Mouse (Mus musculus) kidney, postnatal 4 days (tissue): ENCODE measurements around the gene Pglyrp1.
A peak's percentile ranks its signal among the peaks of the same experiment; 100 is the strongest.
"Not testable (repeated sequence)": the region's sequence is repeated elsewhere in the genome, so short reads cannot be mapped to it uniquely, and the experiment has no call there.

Experiments
- DNase-seq, 2 experiments: peaks; one replicate each; pipeline ENCODE4 v3.0.0; 2021; ENCODE audit warnings: mixed read lengths in 2 of 2

The Pglyrp1 gene

GRCm38 (mm10) chr7:18871031-18871430 is at the start of gene Pglyrp1:
Gene Pglyrp1, plus strand, starts transcription at chr7:18871331.
- DNase-seq: not testable (repeated sequence)

GRCm38 (mm10) chr7:18821507-18821906 is 49.6 kb upstream of the Pglyrp1 start, which contains the start of gene Psg17:
Gene Psg17, minus strand, starts transcription at chr7:18821607.
- no peak for DNase-seq

DNA sequence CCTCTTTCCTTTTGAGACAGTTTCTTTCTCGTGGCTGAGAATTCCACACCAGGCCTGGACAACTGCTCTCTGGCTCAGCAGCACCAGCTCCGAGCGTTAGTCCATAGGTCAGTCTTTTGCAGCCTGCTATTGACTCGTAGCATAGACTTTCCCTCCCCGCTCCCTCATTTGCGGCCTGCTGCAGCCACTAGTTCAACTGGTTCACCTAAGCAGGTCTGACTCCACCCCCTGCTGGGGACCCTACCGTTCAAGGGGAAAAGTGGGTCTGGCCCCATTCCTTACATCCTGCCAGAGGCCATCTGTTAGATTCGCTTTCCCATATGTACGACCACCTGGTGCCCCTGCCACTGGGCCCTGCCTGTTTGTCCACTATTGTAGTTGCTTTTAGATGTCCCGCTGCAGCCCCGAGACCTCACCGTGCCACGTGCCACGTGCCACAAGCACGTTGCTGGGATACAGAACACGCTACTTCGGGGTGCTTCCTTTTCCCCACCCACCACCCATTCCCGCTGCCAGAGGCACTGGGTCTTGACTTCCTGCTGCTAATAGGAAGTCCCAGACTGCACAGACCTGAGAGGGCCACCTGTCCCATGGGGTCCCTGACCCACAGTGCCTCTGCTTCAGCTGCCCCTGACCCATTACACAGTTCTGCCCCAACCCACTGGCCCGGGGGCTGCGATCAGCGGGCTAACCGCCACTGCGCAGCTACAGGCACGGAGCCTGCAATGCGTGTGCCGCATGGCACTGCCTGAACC is 43.2 kb upstream of the Pglyrp1 start:
- DNase-seq: no peak

- DNase-seq: peak in 1 of 2 experiments; percentile 16
Measured at GRCm38 (mm10) chr7:18828592-18828991, 42.5 kb upstream of the Pglyrp1 start.

GRCm38 (mm10) chr7:18829545-18829944 is 41.6 kb upstream of the Pglyrp1 start:
- DNase-seq: no peak

GRCm38 (mm10) chr7:18832298-18832697 is 38.8 kb upstream of the Pglyrp1 start:
- peak; percentile 28 to 30 for DNase-seq

GRCm38 (mm10) chr7:18839865-18840264 is 31.3 kb upstream of the Pglyrp1 start, which contains the start of gene Mill2:
Gene Mill2, plus strand, starts transcription at chr7:18839966.
- DNase-seq: peak in 1 of 2 experiments; percentile 34

- peak; percentile 68 to 79 for DNase-seq
Measured at GRCm38 (mm10) chr7:18840386-18841173, 30.6 kb upstream of the Pglyrp1 start.

GRCm38 (mm10) chr7:18841174-18841567 is 30.0 kb upstream of the Pglyrp1 start:
- DNase-seq: no peak

DNA sequence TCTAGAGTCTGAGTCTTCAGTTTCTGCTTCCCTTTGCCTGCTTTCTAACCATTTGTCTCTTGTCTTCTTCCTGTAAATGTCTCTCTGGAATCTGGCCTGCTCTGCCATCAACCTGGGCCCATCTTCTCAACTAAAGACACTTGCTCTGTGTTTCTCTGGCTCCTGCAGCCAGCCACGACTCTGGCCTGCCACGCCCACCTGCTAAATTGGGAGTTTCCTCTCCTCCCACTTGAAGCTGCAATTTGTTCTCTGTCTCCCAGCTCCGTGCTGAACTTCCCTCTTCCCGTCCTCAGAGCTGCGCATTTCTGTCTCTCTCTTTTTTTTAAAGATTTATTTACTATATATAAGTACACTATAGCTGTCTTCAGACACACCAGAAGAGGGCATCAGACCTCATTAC is 26.3 kb upstream of the Pglyrp1 start:
- peak in 1 of 2 experiments; percentile 24 for DNase-seq

GRCm38 (mm10) chr7:18848395-18848794 is 22.7 kb upstream of the Pglyrp1 start:
- DNase-seq: no peak

DNA sequence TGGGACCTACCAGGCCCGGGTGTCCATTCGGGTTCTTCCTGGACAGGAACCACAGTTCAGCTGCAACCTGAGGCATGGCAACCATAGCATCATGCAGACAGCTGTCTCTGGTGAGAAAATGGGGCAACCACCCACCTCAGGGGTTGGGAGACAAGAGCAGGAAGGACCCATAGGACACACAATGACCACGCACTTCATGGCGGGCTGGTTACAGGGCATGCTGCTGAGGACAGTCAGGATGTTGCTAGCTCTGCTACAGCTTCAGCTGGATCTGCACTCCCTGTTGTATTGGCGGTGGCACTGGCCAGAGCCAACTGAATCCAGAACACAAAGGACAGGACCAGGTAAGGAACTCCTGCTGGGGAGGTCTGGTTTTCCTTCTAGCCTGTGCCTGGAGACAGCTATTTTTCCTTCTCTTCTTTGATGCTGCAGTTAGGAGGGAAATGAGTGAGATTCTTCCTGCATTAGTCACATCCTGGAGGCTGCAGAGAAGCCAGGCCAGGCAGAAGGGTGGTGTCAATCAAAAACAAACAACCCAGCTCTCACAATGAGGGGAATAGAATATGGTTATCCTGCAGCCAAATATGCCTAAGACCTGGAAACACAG is 12.7 kb upstream of the Pglyrp1 start:
- DNase-seq: peak in 1 of 2 experiments; percentile 27

- DNase-seq: no peak
Measured at GRCm38 (mm10) chr7:18862801-18863200, 8.3 kb upstream of the Pglyrp1 start.

- no peak for DNase-seq
Measured at GRCm38 (mm10) chr7:18868491-18868890, 2.6 kb upstream of the Pglyrp1 start.

GRCm38 (mm10) chr7:18872014-18872802 is 1.1 kb downstream of the Pglyrp1 start:
- no peak for DNase-seq

- DNase-seq: no peak
Measured at GRCm38 (mm10) chr7:18872816-18873215, 1.7 kb downstream of the Pglyrp1 start.

- DNase-seq: peak; percentile 79 to 85
Measured at GRCm38 (mm10) chr7:18873253-18873652, 2.1 kb downstream of the Pglyrp1 start.

GRCm38 (mm10) chr7:18875372-18875771 is 4.2 kb downstream of the Pglyrp1 start:
- DNase-seq: no peak

GRCm38 (mm10) chr7:18878691-18879090 is 7.6 kb downstream of the Pglyrp1 start:
- no peak for DNase-seq

- DNase-seq: peak in 1 of 2 experiments; percentile 18
Measured at GRCm38 (mm10) chr7:18883991-18884744, 13.0 kb downstream of the Pglyrp1 start.

- DNase-seq: no peak
Measured at GRCm38 (mm10) chr7:18884745-18885422, 13.8 kb downstream of the Pglyrp1 start.
